Mouse (Mus musculus) MEL (cell line): Measurements from ENCODE around the gene Cdc5l.
A peak's percentile ranks its signal among the peaks of the same experiment; 100 is the strongest.

ENCODE experiments used
- CHD2 ChIP-seq: IDR thresholded peaks from 2 replicates; pipeline ENCODE4 v1.6.1; 2011; ENCODE audit warnings: low read length, improper control_type of control experiment
- CTCF ChIP-seq, 3 experiments: IDR thresholded peaks in 2 of 3; conservative IDR thresholded peaks in 1 of 3; 2 replicates each; pipeline ENCODE4 v1.5.1; 2011 to 2012; ENCODE audit warnings: low read length in 3 of 3, low read depth in 2 of 3, mild to moderate bottlenecking in 2 of 3, improper control_type of control experiment in 1 of 3, inconsistent platforms in 1 of 3, mixed read lengths in 1 of 3, moderate library complexity in 1 of 3; ENCODE audit not compliant: control insufficient read depth in 1 of 3, insufficient read depth in 1 of 3, poor library complexity in 1 of 3, severe bottlenecking in 1 of 3
- EP300 ChIP-seq, 2 experiments: IDR thresholded peaks; 2 replicates each; pipeline ENCODE4 v1.6.1; 2011; ENCODE audit warnings: improper control_type of control experiment in 2 of 2, low read length in 2 of 2, low read depth in 1 of 2, mild to moderate bottlenecking in 1 of 2
- KAT2A ChIP-seq: conservative IDR thresholded peaks from 2 replicates; pipeline ENCODE4 v1.6.1; 2012; ENCODE audit warnings: low read depth, low read length, improper control_type of control experiment, inconsistent platforms
- MYB ChIP-seq: IDR thresholded peaks from 2 replicates; pipeline ENCODE4 v1.6.1; 2011; ENCODE audit warnings: mild to moderate bottlenecking, low read depth, low read length, improper control_type of control experiment
- NELFE ChIP-seq: IDR thresholded peaks from 2 replicates; pipeline ENCODE4 v1.6.1; 2011; ENCODE audit warnings: low read depth, low read length, improper control_type of control experiment
- NRF1 ChIP-seq: IDR thresholded peaks from 2 replicates; pipeline ENCODE4 v1.6.1; 2014; ENCODE audit warnings: low read depth, mild to moderate bottlenecking, inconsistent platforms, low read length, improper control_type of control experiment, moderate library complexity; ENCODE audit not compliant: poor library complexity, insufficient read depth, severe bottlenecking
- POLR2A ChIP-seq, 2 experiments: IDR thresholded peaks; 2 replicates each; pipeline ENCODE4 v1.6.1; 2011 to 2012; ENCODE audit warnings: low read length in 2 of 2, mild to moderate bottlenecking in 2 of 2, control low read depth in 1 of 2, improper control_type of control experiment in 1 of 2, low read depth in 1 of 2, moderate library complexity in 1 of 2; ENCODE audit not compliant: control insufficient read depth in 1 of 2, insufficient read depth in 1 of 2, poor library complexity in 1 of 2
- TAL1 ChIP-seq: IDR thresholded peaks from 2 replicates; pipeline ENCODE4 v1.6.1; 2012; ENCODE audit warnings: mild to moderate bottlenecking, inconsistent platforms, low read length, moderate library complexity, mixed read lengths
- TCF12 ChIP-seq: IDR thresholded peaks from 2 replicates; pipeline ENCODE4 v1.6.1; 2014; ENCODE audit warnings: low read depth, mild to moderate bottlenecking, inconsistent platforms, low read length, improper control_type of control experiment, moderate library complexity
- ZMIZ1 ChIP-seq: IDR thresholded peaks from 2 replicates; pipeline ENCODE4 v1.6.1; 2012; ENCODE audit warnings: low read depth, mild to moderate bottlenecking, inconsistent platforms, low read length, improper control_type of control experiment, moderate library complexity
- ZNF384 ChIP-seq: IDR thresholded peaks from 2 replicates; pipeline ENCODE4 v1.6.1; 2012; ENCODE audit warnings: low read depth, mild to moderate bottlenecking, inconsistent platforms, low read length, improper control_type of control experiment

DNA sequence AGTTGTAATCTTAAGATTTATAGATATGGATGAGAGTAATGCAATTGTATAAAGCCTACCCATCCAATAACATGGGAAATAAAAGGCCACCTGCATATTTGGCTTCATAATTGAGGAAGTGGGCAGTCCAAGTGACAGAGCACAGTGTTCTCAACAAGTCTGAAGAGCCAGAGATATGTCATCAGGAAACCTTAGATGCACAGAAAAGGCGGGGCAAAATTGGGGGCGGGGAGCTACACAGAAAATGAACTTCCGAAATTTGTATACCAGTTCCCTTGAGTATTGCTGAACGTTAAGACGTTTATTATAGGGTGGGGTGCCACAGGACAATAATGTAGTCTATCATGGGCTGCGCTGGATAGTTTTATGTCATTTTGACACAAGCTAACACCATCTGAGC lies 16.6 kb upstream of the Cdc5l start:
- TF ChIP-seq CTCF (IDR thresholded peaks at IDR 0.05 in 2 of 3, conservative IDR thresholded peaks at IDR 0.05 in 1 of 3; ENCODE audit: control insufficient read depth in 1 of 3, insufficient read depth in 1 of 3, low read depth in 2 of 3, low read length in 3 of 3, poor library complexity in 1 of 3, severe bottlenecking in 1 of 3) = no peak
- peak; percentile 80 to 83 for TF ChIP-seq EP300 (IDR thresholded peaks at IDR 0.05; ENCODE audit: low read depth in 1 of 2, low read length in 2 of 2)
- TF ChIP-seq NELFE = peak; percentile 40; the same call in 1 of the 2 replicates
- TF ChIP-seq ZMIZ1 = no peak
- no peak; the same call in 1 of the 2 replicates for TF ChIP-seq MYB
- TF ChIP-seq POLR2A (IDR thresholded peaks at IDR 0.05; ENCODE audit: control insufficient read depth in 1 of 2, insufficient read depth in 1 of 2, low read depth in 1 of 2, low read length in 2 of 2, poor library complexity in 1 of 2) = peak in 1 of 2 experiments; percentile 57; a peak in 2 of 4 replicates
- TF ChIP-seq NRF1 = no peak
- no peak for TF ChIP-seq ZNF384
- peak; percentile 50; the same call in 1 of the 2 replicates for TF ChIP-seq CHD2
- peak; percentile 86 for TF ChIP-seq TCF12
- peak; percentile 47 for TF ChIP-seq TAL1
- TF ChIP-seq KAT2A = no peak
